Mouse (Mus musculus): ENCODE measurements at regions not wholly inside any gene's neighbourhood (a gene's known extent, or its start where the extent isn't known, plus 50 kb on each side); places are given as distances from the start of the nearest gene placed in this dataset.

DNA sequence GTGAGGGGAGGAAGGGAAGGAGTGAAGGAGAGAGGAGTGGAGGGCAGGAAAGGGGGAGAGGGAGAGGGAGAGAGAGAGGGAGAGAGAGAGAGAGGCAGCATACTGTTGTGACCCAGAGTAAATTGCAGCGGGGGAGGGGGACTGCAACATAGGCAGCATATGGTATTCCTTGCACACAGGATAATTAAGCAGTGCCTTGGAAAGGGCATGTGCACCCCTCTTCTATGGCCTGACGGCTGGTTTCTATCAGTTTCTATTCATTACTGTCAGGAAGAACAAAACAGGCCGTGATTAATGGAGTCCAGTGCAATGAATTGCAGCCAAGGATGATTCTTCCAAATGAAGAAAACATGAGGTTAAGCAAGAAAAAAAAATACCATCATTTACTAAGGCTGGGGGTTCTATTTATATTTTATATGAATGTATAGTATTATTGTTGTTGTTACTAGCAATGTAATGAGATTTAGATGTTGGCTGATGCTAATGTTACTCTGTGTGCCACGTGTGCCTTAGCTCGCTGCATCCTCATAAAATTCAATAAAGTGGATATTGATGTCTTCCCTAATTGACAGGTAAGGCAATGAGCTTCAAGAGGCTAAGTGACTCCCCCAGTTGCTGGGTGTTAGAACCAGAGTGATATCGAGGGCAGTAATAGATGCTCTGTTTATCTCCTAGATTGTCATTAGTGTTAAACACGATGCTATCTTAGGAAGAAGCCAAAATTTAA, 181.3 kb downstream of the Gm19935 start:
- DNase-seq: no peak

GRCm38 (mm10) chr8:90630796-90631195, 186.4 kb downstream of the Gm19935 start:
- DNase-seq: no peak

DNA sequence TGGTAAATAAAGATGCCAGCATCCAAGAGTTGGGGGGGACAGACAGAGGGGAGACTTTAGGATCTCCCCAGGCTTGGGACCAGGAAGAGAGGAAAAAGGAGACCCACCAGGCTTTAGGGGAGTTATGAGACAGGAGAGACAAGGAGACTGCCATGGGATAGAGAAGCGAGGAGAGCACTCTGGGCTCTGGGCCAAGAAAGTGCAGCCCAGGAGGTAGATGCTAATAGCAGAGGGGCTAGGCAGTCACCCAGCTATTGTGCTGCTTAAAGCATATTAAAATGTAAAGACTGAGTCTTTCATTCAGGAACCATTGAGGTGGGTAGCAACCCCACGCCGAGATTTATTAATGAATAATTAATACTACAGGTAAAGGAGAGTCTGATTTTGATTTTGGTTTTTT, 208.8 kb downstream of the Gm19935 start:
- DNase-seq: no peak

DNA sequence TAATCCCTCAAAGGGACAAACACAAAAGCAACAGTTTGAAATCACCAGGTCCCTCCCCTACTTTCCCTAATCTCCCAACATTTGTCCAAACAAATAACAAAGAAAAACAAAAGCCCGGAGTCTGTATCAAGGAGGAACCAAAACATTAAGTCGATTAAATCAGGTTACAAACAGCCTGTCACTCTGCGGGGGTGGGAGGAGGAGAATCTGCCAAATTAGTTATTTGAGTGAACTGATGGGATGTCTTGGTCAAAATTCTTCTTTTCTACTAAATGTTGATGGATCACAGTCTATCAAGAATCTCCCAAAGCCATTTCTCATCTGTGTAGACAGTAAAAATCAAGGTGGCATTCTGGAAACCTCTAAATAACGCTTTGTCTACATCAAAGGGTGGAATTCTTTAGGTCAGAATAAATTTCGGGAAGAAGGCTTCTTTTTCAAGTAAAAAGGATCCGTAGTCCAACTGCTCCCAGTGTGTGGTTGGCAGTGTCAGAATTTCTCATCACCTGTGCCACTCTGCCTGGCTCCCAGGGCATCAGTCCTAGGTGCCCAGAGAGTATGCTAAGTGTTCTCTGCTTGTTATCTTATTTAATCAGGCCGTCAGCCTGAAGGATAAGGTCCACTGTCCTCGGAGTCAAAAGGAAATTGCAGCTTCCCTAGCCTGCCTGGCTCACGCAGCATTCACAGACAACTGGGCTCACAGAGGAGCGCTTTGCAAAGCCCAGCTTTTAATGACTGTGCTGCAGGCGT, 216.1 kb downstream of the Gm19935 start:
- no peak for DNase-seq

DNA sequence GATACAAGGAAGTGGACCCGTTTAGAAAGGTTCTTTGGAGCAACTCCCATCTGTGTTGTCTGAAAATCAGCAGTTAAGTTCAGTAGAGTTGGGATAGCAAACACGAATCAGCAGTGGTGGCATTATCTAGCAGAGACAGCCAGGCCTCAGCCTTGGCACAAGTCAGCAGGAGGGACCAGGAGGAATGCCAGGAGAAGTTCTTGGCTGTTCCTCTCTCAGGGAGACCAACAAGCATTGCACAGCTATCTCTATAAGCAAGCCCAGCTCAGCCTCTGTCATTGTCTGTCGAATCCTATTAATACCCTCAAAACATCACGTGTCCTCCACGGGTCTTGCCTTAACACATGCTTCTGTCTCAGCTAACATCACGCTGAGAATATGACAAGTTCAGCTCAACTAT, 219.8 kb downstream of the Gm19935 start:
- no peak for DNase-seq

GRCm38 (mm10) chr8:90579426-90579825, 231.3 kb upstream of the Tox3 start:
- no peak for DNase-seq

DNA sequence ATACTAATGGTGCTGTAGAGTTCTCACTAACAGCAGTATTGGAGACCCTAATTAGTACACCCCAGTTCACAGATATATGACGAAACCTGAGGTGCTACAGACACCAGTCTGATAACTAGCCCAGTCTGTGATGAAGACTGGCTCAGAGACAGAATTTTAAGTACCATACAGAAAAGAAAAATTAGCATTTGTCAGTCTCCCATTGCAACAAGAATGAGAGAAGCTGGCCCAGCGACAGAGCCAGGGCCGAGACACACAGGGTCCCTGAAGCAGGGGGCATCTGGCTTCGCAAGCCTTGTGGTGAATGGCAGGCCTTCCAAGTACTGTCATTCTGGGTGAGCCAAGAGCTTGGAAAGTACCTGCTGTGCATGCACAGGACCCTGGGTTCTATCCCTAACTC, 228.8 kb upstream of the Tox3 start:
- DNase-seq: no peak

DNA sequence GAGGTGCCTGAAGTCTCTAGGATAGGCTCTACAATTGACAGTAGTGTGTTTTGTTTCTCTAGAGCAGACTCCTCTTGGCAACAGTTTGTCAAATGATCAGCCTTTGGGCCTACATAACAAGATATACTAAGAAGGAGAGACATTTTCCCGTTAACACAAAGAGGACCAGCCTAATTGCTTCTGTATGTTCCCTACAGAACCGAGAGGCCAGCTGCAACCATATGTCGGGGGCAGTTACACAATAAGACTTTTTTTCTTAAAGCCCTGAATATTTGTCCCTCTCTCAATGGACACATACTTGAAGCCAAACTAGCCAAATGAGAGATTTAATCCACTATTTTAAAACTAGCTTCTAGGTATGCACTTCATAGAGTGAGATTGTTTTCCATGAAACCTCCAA, 226.5 kb upstream of the Tox3 start:
- DNase-seq: no peak

- no peak for DNase-seq
Measured at GRCm38 (mm10) chr8:90556079-90556427, 207.9 kb upstream of the Tox3 start.

GRCm38 (mm10) chr8:90555415-90556078, 207.4 kb upstream of the Tox3 start:
- no peak for DNase-seq

DNA sequence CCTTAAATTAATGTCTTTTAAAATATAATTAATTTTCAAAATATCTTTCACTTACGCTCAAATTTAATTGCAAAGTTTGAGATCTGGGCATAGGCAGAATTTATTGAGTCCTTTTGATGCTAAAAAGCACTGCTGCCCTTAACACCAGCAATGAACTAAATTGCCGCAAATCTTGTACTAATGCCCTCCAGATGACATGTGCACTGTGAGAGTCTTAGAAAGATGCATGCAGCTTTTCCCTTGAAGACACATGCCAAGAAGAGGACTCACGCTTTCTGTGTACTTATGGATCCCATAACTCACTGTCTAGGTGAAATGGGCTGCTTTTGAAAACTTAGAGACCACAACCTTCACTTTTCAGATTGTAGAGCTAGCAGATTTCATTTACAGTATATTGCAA, 199.1 kb upstream of the Tox3 start:
- DNase-seq: no peak

DNA sequence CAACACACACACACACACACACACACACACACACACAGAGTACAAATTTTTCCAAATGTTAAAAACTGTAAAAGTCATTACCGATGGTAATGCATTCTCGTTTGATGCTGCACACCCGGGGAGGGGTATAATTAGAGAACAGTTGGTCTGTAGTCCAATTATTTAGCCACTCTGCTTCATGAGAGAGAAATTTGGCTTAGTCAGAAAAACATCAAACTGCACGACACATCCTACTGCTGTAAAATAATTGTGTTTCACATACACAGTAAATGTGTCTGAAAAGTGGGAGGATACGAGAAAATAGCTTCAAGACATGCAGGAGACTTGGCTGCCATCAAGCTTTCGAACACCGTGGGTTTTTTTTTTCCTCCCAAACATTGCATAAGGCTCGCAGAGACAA, 194.5 kb upstream of the Tox3 start:
- no peak for DNase-seq

GRCm38 (mm10) chr8:90536196-90536640, 188.1 kb upstream of the Tox3 start:
- no peak for DNase-seq

DNA sequence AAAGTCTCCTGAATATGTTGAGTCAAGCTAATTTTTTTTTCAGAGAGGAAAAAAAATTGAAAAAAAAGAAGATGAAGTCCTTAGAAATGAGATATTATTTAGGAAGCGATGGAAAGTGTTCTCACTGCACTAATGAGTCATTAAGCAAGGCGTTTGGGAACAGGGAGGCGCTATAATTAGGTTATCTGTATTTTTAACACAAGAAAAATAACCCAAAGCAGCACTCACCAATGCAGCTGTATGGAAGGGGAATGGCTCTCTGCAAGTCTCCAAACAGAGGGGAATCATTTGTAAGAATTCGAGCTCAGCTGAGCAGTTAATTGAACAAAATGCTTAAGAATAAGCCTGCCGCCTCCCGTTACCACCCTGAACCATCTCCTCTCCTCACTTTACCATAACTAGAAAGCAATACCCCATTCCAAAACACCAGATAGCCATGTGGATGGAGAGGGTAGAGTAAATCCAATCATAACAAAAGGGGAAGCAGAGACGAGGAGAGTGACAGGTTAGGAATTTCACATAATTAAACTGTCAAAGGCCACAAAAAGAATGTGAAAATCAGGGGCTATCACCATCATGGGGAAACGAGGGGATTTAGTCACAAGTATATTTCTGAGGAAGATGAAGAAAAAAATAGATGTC, 187.5 kb upstream of the Tox3 start:
- DNase-seq: no peak

- no peak for DNase-seq
Measured at GRCm38 (mm10) chr8:90521393-90521792, 173.2 kb upstream of the Tox3 start.

- no peak for DNase-seq
Measured at GRCm38 (mm10) chr8:90520186-90520585, 172.0 kb upstream of the Tox3 start.

DNA sequence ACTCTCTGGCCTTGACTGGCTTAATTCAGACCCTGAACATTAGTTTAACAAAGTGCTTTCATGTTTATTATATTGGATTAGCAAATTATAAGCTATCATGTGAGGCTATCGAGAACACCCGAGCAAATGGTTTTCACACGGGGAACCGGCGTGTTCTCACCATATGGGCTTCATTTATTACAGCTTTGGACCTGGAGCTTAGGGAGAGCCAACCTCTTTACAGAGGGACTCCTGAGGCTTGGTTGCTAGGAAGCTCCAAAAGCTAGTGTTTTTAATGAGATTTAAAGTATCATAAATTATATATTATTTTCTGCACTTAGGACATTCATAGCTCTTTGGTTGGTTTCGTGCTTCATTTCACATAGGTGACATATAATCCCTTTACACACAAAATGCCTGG, 171.4 kb upstream of the Tox3 start:
- no peak for DNase-seq

DNA sequence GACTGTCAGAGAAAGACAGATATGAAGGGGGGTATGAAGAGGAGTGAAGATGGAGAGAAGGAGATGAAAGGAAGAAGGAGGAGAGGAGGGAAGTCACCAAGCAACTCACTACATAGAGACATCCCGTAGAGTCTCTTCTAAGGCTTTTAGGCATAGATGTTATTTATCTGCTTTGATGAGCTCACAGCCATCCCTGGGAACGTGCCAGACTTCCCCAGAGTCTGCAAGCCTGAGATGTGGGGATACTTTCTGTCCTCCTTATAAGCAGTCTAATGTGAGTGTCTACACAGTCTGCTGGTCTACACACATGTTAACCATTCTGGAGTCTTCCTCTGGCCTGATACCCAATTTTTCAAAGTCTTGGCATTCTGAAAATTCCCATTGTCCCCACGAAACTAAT, 166.0 kb upstream of the Tox3 start:
- no peak for DNase-seq

DNA sequence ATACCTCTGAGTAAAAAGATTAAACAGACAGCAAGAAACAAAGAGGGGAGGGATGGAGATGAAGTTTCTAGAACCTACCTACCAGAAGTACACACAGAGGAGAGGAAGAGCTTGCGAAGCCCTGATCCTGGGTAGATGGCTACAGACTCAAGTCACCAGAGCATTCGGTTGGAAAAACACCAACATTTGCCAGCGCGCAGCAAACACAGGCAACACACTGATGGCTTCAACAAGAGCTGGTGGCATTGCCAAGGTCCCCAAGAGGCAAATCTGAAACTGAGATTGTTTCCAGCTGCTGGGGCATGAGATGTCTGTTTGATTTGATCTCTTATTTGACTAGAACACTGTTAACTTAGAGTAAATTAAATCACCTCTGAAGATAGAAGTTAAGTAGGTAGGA, 165.5 kb upstream of the Tox3 start:
- DNase-seq: no peak

DNA sequence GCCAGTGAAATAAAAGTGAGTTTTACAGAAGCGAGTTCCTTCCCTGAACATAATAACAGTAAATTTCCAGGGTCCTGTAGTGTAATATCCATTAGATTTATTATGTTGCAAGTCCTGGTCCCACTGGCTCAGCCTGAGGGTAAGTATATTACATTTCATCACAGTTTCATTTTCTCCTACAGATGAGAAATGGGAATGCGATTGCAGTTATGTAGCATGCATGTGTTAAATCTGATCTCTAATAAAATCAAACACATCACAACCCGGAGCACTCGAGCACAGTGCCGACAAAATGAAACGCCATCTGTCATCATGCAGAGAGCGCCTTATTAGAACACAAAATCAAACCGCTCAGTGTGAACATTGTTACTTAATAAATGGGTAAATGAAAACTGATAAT, 165.0 kb upstream of the Tox3 start:
- no peak for DNase-seq

GRCm38 (mm10) chr8:90512594-90512993, 164.5 kb upstream of the Tox3 start:
- no peak for DNase-seq

DNA sequence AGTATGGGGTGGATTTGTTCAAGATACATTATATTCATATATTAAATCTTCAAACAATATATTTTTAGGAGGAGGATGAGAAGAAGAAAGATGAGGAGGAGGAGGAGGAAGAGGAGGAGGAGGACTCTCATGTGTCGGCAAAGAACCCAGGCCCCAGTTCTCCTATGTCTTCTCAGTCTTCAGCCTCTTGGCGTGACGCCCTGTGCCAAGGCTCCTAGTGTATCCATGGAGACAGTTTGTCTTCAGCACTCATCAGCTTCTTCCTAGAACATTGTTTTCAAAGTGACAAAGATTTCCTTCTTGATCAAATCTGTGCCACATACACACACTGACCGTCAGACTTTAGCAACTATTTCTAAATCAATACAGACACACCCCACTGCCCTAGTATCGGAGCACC, 156.4 kb upstream of the Tox3 start:
- no peak for DNase-seq

DNA sequence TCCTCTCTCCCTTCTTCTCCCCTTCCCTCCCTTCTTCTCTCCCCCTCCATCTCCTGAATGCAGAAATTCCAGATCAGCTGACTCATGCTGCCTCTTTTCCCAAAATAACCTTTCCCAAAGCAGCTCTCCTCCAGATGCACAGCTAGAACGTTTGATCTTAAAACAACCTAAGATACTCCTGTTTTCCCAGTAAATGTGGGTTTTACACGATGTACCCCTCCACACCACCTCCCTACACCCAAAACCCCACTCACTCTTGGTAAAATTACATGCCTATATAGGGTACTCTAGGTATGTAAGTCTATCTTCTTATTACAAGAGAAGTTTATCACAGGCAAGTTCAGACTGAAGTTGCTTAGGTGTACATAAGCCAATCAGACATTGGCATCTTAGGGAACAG, 155.2 kb upstream of the Tox3 start:
- DNase-seq: no peak

All from adrenal gland, postnatal 14 days (tissue).